Mouse (Mus musculus): Measurements from ENCODE around the gene Krtap5-5.
A peak's percentile ranks its signal among the peaks of the same experiment; 100 is the strongest.
"Not testable (repeated sequence)": the region's sequence is repeated elsewhere in the genome, so short reads cannot be mapped to it uniquely, and the experiment has no call there.

Krtap5-5 gene

DNA sequence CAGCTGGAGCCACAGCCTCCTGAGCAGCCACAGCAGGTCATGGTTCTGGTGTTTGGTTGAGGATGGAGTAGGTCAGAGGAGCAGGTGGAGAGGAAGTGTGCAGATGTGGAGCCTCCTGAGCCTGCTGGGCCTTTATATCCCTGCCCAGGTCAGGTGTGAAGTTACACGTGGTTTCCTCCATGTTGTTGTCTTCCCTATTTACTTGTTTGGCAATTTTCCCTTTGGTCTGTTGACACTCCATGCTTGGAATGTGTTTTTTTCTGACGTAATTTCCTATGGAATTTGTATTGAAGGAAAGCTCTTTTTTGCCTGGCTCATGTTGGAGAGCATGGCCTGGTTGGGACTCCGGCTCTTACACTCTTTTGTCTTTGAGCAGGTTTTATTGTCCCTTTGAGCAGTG, at the start of gene Krtap5-5:
Gene Krtap5-5 (minus strand): TSS at position 101 of the 400 bp plus-strand sequence.
- not testable (repeated sequence) for DNase-seq

- not testable (repeated sequence) for DNase-seq
Measured at GRCm38 (mm10) chr7:142279291-142279690, 49.5 kb upstream of the Krtap5-5 start.

GRCm38 (mm10) chr7:142278183-142278582, 48.4 kb upstream of the Krtap5-5 start:
- peak; percentile 76 to 77 for DNase-seq

- DNase-seq: not testable (repeated sequence)
Measured at GRCm38 (mm10) chr7:142274263-142274662, 44.5 kb upstream of the Krtap5-5 start, which contains the start of gene Gm4559. TSS of gene Gm4559 (minus strand) at chr7:142274363.

DNA sequence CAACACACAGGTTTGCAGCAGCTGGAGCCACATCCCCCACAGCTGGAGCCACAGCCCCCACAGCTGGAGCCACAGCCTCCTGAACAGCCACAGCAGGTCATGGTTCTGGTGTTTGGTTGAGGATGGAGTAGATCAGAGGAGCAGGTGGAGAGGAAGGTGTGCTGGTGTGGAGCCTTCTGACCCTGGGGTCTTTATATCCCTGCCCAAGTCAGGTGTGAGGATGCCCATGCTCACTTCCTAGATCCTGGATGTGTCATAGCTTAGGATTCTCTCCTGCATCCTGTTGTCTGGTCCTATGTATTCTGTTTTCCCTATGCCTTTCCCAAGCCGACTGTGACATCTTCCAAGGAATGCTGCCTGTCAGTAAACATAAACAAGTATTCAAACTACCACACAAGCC, 28.5 kb upstream of the Krtap5-5 start, which contains the start of gene Gm2431:
Gene Gm2431 (minus strand): TSS at position 101 of the 400 bp plus-strand sequence.
- DNase-seq: not testable (repeated sequence)

DNA sequence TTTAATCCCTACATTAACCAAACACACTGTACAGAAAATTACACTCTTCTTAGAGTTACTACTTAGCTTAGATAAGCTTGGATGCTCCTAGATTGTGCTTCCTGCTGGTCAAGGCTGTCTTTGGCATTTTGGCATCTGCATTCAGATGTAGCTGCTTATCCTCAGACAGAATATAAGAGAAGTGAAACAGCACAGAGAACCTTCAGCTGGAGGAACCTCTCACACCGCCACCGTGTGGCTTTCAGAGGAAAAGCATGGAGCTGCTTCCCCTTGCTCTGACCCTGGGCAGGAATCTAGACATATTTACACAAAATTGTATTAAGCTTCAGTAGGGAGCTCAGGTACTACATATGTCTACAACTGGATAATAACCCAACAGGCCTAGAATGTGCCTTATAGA, 25.7 kb upstream of the Krtap5-5 start:
- DNase-seq: peak; percentile 29 to 38

GRCm38 (mm10) chr7:142249824-142250223, 20.1 kb upstream of the Krtap5-5 start:
- peak in 1 of 2 experiments; percentile 43 for DNase-seq

GRCm38 (mm10) chr7:142240978-142241377, 11.2 kb upstream of the Krtap5-5 start, which contains the start of gene Gm40460:
TSS of gene Gm40460 (minus strand) at chr7:142241078.
- no peak for DNase-seq

- no peak for DNase-seq
Measured at GRCm38 (mm10) chr7:142231540-142231939, 1.8 kb upstream of the Krtap5-5 start.

DNA sequence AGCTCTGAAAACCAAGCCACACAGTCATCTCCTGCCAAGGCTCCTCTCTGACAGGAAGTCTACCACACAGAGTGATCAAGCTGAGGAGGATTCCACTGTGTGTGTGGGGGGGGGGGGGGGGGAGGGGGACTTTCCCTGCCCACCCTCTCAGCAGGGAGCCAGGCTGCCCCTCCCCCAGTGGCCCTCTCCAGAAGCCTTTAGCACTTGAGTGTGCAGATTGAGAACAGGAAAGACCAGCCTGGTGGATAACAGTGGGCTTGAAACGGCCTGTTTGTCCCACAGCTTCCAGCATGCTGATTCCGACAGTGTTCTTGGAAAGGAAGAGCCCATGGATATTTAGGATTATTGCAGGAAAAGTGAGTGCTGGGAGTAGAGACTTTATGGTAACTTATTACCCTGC, 5.3 kb downstream of the Krtap5-5 start:
- no peak for DNase-seq

- not testable (repeated sequence) for DNase-seq
Measured at GRCm38 (mm10) chr7:142212136-142212535, 17.6 kb downstream of the Krtap5-5 start.

DNA sequence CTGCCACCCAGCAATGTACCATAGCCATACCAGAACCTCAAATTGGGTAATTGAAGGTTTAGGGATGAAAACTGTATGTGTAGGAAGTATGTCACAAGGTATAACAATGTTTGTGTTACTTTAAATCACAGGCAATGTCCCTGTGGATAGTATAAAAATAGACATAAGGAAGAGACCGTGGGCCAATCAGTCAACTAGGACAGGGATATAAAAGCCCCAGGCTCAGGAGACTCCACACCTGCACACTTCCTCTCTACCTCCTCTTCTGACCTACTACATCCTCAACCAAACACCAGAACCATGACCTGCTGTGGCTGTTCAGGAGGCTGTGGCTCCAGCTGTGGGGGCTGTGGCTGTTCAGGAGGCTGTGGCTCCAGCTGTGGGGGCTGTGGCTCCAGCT, 18.2 kb downstream of the Krtap5-5 start, which contains the start of gene Gm7579:
Gene Gm7579 (plus strand): TSS at position 301 of the 400 bp plus-strand sequence.
- DNase-seq: no peak

- DNase-seq: not testable (repeated sequence)
Measured at GRCm38 (mm10) chr7:142206891-142207290, 22.9 kb downstream of the Krtap5-5 start.

DNA sequence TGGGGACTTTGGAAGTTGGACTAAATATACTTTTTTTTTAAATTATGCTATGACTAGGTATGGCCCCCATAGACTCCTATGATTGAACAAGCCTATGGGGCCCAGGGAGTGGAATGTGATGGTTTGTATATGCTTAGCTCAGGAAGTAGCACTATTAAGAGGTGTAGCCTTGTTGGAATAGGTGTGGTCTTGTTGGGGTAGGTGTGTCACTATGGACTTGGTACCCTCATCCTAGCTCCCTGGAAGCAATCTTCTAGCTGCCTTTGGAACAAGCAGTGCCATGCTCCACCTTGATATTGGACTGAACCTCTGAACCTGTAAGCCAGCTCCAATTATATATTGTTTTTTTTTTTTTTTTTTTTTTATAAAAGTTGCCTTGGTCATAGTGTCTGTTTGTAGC, 24.3 kb downstream of the Krtap5-5 start:
- DNase-seq: no peak

DNA sequence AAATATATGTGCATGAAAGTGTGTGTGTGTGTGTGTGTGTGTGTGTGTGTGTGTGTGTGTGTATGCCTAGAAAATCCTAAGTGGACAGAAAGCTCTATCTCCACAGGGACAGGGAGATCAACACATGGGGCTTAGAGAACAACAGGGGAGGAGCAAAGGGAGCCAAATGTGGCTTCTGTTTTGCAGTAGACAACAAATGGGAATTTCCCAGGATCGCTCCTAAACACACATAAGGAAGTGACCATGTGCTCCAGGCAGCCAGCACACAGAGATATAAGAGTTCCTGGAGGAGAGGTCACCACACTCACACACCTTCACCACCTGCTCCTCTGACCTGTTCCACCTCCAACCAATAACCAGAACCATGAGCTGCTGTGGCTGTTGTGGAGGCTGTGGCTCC, 28.7 kb downstream of the Krtap5-5 start, which contains the start of gene Krtap5-3:
Gene Krtap5-3 (plus strand): TSS at position 301 of the 400 bp plus-strand sequence.
- DNase-seq: no peak

DNA sequence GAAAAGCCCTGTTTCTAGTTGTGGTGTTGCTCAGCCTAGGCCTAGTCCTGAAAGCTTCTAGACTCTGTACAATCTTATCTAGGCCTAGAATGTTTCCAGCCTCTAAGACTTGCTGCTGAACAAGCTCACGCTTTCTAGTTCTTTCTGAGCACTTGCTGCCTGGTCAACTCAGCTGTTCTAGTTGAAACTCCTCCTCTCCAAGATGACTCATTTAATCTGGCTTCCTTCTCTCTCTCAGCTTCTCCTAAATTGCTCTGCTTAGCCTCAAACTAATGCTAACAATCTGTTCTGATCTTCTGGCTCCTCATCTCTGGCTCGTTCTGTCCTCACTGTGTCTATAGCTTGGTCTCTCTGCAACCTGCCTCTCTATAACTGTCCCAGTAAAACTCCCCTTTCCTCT, 31.0 kb downstream of the Krtap5-5 start:
- DNase-seq: no peak

- DNase-seq: no peak
Measured at GRCm38 (mm10) chr7:142190289-142190688, 39.5 kb downstream of the Krtap5-5 start, which contains the start of gene Gm10153. TSS of gene Gm10153 (minus strand) at chr7:142190389.

- DNase-seq: no peak
Measured at GRCm38 (mm10) chr7:142188156-142188555, 41.6 kb downstream of the Krtap5-5 start.

- no peak for DNase-seq
Measured at GRCm38 (mm10) chr7:142181021-142181420, 48.8 kb downstream of the Krtap5-5 start.

All from lung, postnatal 4 days (tissue).